Mouse (Mus musculus) lung, postnatal 0 days (tissue): ENCODE measurements at regions not wholly inside any gene's neighbourhood (a gene's known extent, or its start where the extent isn't known, plus 50 kb on each side); places are given as distances from the start of the nearest gene placed in this dataset.

Experiments
- CTCF ChIP-seq: IDR thresholded peaks from 2 replicates; pipeline ENCODE4 v1.5.1; 2016; ENCODE audit warnings: antibody characterized with exemption, mild to moderate bottlenecking
- EP300 ChIP-seq: IDR thresholded peaks from 2 replicates; pipeline ENCODE4 v1.6.1; 2016; ENCODE audit warnings: antibody characterized with exemption, mild to moderate bottlenecking, control low read depth

DNA sequence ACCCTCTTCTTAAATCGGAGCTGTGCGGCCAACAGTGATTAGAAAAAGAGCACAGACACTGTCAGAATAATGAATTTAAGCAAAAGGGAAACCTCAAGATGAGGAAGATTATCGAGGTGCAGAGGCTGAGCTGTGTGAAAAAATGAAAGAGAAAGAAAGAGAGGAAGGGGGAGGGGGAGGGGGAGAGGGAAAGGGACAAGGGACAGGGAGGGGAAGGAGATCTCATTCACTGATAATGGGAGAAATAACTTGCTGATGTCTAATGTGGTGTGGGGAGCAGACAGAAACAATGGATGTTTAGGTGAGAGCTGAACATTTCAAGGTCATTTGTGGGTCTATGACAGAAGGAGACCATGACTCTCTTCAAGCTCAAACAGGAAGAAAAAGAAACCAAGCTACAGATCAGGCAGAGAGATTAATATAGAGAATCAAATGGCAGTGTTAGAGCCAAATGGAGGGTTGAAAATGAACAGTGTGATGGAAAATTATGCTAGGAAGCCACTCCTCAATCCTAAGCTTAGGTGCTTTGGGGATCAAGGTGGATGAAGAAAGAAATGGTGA lies 143.3 kb upstream of the Slco3a1 start:
- TF ChIP-seq CTCF, result no peak
- TF ChIP-seq EP300, result no peak
